Mouse (Mus musculus) cerebellum, adult 8-10 months (tissue): ENCODE data around the gene Gm10282.

Experiments used
- DNase-seq: peaks from one replicate; pipeline ENCODE4 v3.0.0; 2022

Gm10282 gene

DNA sequence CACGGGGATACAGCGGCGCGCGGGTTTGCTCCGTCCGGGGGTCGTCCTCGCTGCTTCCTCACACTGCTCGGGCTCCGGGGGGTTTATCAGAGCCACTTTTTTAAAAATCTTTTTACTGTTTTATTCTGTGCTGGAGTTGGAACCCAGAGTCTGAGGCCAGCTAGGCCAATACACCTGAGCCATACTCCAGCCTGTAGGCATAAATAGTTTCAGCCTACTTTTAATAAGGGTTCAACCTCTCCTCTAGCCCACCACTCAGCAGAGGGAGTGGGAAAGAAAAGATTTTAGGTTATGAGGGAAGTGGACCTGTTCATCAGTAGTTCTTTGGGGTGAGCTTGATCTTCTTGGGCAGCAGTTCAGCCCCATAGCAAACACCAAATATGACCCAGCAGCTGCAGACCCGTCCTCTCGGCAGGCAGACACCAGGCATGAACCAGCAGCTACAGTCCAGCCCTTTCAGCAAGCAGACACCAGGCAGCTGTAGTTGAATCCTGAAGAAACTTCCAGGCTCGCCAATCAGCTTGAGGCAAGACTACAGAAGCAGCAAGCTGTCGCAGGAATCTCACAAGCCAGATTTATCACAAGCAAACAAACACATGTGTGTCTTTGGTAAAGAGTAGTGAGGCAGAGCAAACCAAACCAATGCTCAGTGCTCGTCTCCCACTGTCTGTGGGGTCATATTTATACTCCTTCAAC lies at the start of gene Gm10282:
Gm10282 (minus strand) TSS at position 51 of the 696 bp plus-strand sequence.
- no peak for DNase-seq

DNA sequence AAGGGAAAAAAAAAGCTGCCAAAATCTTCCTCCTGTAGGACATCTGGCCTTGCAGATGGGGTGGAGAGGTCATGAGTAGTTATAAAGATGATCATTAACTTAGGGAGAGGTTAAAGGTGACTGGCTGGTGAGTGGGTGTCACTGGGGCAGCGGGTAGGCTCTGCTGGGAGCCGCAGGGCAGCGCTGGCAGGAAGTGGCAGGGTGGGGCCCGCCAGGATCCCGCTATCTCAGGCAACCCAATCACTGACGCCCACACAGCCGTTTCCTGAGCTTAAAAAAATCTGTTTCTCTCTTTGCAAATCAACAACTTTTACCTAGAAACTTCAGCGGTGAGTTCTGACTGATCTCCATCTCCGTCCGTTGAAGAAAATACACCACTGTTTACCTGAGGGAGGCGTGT lies 49.2 kb upstream of the Gm10282 start:
- no peak for DNase-seq

DNA sequence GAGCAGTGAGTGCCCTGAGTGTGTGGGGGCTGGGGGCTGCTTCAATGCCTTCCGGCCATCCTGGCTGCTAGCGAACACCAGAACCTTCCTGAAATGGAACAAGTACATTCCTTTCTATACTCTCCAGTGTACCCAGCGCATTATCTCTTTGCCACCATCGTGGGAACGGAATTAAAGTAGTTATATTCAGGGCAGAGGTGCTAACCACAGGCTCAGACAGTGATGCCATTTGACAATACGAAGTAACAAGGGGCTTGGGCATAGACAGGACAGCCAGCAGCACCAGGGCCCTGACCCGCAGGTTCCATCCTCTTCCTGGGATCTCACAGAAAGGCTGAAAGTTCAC lies 48.6 kb upstream of the Gm10282 start:
- no peak for DNase-seq

DNA sequence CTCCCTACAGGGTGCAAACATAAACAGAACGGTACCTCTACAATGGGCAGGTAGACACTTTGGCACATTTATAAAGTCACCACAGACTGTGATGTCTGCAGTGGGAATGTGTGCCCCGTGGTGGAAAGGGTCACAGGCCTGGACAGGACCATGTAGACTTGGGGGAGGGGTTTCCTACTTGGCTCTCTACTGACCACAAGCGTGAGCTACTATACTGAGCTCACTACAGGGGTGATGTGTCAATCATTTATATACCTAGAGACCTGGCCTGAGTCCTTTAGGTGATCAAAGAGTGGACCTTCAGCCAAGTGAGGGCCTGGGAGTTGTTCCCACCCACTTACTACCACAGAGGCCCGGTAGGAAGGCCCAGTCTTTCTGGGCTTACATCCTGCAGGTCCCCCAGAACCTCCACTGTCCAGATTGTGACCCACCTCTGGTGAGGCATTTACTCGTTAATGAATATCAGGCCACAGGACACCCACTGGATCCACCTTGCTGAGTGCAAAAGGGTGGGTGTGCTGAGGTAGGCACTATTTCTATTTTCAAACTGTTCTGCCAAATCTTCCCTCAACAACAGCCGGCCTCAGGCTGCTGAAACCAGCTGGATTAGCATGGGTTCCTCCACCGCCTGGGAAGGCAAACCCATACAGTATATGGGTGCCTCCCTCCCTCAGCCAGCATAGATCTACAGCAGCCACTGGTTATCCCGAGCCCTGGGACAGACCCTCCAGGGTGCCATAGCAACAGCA lies 48.1 kb upstream of the Gm10282 start:
- DNase-seq, result no peak

DNA sequence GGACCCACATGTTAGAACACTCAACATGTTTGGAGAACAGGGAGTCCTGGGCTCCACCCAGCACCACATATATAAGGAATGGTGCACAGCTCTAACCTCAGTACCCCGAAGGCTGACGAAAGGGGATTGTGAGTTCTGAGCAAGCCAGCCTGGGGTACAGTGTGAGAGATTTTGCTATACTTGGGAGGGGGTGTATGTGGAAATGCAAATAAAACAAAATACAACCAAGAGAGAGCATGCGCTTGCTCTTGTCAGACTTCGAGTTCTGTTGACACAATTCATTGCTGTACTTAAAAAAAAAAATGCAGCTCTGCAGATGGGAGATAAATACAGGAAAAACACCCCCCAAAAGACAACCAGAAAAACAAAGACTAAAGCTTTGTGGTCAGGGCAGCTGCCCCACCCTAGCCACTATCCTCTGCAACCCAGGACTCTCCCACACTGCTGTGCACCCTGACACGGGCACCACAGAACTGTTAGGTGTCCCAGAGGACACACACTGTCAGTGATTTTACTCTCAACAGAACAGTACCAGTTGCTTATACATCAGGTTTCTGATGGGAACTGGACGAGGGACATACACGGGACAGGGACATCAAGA lies 46.4 kb upstream of the Gm10282 start:
- DNase-seq, result no peak

DNA sequence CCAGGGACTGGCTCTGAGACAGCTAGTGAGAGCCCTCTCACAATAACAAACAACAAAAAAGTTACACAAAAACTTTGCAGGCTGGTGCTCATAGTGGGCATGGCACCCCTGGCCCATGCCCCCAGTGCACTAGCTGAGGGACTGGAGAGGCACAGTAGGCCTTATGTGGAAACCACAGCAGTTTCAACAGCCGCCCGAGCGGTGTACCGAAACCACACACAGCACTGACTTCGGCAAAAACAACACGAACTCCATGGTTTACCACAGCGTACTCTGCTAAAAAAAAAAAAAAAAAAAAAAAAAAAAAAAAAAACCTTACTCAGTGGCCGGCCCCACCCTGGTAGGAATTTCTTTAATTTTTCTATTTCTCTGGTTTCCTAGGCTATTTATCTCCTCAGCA lies 45.7 kb upstream of the Gm10282 start:
- no peak for DNase-seq

DNA sequence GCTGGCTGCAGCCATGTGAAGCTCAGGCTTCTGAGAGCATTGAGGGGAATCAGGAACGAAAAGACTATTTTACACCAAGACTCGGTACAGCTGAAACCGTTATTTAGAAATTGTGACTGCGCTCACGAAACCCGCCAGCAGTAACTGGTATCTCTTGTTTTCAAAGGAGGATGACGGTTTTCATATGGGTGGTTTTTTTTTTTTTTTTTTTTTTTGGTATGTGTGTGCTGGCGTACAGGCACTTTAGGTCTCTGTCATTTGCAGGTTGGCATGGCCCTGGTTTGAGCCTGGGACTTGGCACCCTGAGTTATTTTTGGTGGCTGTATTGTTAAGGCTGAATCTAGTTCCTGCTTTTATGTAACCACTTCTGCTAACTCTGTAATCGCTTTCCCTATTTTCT lies 44.8 kb upstream of the Gm10282 start:
- DNase-seq, result no peak

DNA sequence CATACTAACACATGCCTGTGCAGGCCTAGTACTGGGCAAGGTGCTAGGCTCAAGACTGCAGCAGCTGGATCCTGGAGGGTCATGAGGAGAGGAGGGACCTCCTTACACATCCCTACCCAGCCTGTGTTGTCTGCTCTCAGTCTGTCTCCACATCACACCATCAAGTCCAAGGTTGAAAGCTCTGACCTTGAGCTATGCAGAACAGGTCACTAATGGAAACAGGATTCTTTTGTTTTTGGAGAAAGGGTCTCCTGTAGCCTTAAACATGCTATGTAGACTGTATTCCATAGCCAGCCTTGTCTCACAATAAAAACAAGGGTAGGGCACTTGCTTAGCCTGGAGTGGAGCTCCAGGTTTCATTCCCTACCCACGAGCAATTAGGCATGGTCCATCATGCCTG lies 43.9 kb upstream of the Gm10282 start:
- DNase-seq, result no peak

DNA sequence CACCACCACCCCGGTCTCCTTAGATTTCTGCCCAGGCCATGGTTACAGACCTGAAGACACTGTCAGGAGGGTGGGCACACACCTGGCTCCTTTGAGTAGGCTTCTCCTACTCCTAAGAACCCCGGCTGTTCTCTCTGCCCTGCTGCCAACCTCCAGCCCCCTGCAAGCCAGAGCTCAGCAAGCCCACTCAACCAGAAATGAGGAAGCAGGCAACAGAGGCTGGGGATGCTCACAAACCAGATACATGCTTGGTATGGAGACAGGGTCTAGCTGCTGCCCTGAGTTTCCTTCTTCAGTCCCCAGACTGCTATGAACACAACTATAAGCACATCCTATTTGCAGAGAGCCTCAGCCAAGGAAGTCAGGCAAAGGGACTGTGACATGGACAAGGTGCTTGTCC lies 43.1 kb upstream of the Gm10282 start:
- DNase-seq, result no peak

DNA sequence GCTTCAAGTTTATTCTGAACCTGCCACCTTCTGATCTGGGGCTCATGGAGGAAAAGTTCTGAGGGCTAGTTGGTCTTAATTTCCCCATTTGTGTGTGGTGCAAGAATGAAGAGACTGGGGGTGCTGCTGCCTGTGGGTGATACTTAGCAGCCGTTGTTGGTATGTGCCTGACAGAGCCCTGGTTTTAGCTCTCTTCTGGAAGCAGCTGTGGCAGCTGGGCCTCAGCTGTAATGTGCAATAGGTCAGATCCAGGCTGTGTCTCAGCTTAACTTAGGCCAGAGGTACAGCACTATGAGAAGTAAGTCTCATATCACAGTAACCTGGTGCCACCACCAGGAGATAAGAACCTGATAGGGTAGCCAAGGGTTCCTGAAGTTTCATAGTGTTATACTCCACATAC lies 42.5 kb upstream of the Gm10282 start:
- DNase-seq, result no peak

DNA sequence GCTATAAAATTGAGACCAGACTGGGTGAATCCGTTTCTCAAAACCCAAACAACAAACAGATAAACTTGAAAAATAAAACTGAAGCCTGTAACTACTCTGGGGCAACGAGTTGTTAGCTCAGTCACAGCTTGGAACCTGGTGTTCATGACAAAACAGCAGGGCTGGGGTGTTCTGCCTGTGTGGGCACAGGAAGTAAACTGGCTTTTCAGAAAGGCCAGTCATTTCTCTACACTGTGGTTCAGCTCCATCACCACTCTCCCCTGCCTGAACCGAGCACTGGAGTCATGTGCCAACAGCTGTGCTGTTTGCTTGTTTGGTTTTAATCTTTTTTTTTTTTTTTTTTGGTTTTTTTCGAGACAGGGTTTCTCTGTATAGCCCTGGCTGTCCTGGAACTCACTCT lies 38.7 kb upstream of the Gm10282 start:
- DNase-seq, result no peak

DNA sequence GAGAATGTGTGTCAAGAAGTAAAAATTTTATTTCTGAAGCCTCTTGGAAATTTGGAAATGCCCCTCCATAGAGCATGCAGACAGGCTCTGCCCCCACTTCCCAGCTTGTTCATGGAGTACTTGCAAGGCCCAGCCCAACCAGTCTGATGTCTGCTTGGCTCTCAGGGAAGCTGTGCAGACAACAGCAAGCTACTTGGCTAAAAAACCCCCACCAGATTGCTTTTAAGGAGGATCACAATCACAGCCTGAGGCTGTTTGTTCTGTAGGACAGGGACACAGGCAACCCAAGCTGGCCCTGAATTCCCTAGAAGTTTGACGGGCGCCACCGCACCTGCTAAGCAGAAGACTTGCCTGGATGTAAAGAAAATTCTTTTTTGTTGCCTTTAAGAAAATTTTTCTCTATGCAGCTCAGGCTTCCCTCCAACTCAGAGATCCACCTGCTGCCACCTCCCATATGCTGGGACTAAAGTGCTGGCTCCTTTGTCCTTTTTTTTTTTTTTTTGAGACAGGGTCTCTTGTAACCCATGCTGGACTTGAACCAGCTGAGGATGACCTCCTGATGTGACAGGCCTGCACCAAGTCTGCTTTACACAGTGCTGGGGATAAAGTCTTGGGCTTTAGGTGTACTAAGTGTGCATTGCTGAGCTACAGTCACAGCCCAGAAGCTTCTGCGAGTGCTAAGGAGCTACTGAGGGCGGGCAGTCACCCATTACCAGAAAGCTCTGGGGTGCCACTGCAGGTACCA lies 37.7 kb upstream of the Gm10282 start:
- DNase-seq, result no peak

DNA sequence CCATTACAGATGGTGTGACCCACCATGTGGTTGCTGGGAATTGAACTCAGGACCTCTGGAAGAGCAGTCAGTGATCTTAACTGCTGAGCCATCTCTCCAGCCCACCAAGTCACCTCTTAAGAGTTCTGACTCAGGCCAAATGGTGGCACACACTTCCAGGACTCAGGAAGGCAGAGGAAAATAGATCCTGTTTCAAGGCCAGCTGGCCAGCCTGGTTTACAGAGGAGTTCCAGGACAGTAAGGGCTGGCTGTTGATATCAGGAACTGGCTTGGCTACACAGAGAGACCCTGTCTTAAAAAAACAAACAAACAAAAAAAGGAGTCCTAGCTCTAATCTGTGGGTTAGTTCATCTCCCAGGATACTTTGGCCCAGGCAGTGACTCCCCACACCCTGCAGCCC lies 32.0 kb upstream of the Gm10282 start:
- DNase-seq, result no peak

DNA sequence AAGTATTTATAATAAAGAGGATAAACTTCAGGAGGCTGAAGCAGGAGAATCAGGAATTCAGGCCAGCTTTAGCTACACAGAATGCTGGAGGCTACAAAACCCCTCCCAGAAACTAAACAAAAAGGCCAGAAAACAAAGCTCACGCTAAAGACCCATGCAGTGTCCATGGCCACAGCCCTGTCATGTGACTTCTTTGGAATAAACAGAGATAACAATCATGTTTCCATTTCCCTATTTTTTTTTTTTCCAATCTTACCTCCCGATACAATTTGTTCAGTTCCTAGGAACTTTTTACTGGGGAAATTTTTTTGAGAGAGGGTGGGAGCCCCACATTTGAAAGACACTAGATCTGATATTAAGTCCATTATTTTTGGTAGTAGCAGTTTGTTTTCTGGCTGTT lies 31.2 kb upstream of the Gm10282 start:
- DNase-seq, result no peak

DNA sequence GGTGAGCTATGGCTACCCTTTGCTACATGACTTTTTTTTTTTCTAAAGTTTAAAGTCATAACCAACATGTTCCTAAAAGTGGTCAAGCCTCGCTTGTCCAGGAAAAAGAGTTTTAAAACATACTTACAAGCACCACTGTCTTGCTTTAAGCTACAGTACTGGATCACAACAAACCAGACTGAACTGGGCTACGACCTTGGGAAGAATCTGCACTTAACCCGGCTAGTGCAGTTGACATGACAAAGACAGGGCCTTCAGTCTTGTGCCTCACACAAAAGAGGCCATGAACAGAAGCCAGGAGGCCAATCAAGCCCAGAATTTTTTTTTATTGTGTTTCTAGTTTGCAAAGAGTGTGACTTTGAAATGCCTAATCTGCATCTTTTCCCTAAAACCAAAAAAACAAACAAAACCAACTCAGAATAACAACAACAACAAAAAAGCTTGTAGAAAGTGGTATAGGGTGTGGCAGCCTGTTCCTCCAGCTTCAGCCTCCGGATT lies 29.1 kb upstream of the Gm10282 start:
- no peak for DNase-seq

DNA sequence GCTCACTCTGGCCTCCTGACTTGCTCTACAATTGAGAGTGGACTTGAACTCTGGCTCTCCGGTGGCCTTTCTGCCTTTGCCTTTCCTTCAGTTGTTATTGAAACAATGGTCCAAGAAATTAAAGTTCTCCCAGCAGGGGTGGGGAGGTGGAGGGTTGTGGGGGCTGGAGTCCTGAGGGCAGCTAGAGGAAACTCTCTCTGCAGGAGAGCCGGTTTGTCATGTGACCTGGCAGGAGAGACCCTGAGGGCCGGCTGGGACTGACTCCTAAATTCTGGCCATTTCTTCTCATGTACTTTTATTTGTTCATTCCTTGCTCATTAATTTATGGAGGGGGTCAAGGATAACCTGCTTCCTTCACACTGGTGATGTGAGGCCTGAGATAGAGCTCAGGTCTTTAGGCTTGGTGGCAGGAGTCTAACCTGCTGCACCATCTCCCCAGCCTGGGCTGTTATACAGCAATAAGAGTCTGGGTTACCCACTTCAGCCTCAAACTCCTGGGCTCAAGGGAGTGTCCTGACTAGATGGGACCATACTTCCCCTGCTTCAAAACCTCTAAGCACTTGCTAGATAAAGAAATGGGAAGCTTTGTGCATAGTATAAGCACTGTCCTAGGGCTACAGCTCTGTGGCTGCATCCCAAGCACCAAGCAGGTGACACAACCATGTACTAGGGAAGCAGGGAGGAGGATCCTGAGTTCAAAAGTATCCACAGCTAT lies 28.5 kb upstream of the Gm10282 start:
- DNase-seq, result no peak

DNA sequence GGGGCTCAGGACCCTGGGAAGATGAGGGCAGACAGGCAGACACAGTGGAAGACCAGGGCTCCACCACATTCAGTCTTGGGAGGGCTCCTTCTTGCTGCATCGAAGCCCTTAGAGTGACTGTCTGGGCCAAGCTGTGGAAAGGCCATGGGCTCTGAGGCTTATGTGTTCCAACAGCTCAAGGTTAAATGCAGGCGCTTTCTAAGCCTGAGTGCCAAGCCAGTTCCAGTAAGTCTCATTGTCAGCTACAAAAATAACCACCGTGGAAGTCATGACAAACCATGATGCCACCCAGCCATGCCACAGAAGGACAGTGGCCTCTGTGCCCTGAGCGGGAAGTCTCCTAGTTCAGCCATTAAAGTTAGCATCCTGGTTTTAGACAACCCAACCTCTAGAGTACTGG lies 26.6 kb upstream of the Gm10282 start:
- DNase-seq, result no peak

DNA sequence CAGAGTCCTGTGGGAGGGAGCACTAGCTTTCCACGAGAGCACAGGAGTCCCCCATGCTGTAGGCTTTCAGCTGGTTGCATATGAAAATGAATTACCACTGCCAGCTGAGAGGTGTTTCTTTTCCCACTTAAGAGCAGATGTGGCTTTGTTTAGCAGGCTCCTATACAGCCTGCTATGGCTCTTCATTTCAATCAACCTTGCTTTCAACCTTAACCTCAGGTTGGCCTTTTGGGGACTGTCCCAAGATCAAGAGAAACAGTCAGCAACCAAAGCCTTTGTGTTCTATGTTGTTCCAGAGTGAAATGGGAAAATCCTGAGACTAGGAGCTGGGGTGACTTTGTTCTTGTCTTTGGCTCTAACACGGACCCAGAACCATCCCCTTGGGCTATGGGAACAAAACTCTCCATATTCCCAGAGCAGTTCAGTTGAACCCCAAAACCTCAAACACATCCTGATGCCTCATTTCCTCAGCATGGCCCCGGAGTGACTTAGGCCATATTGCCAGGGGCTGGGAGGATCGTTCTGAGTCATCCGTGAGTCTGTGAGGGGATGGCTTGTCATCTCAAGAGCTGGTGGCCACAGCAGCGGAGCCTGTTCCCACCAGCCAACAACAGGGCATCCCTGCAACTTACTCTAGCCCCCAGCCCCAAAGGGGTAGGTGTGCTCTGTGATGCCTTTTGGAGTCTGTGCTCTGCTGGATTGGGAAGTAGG lies 25.9 kb upstream of the Gm10282 start:
- DNase-seq, result no peak

DNA sequence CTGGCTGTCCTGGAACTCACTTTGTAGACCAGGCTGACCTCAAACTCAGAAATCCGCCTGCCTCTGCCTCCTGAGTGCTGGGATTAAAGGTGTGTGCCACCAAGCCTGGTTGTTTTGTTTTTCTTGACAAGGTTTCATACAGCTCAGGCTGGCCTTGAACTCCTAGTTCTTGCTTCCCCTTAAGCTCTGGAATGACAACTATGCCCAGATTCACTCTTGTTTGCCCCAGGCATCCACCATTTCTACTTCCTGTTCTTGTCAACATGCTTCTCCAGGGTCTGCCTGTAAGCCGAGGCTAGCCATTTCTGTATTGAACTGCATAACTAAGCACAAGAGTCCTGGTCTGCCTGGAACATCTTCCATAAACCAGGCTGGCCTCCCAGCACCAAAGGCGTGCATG lies 24.1 kb upstream of the Gm10282 start:
- no peak for DNase-seq

DNA sequence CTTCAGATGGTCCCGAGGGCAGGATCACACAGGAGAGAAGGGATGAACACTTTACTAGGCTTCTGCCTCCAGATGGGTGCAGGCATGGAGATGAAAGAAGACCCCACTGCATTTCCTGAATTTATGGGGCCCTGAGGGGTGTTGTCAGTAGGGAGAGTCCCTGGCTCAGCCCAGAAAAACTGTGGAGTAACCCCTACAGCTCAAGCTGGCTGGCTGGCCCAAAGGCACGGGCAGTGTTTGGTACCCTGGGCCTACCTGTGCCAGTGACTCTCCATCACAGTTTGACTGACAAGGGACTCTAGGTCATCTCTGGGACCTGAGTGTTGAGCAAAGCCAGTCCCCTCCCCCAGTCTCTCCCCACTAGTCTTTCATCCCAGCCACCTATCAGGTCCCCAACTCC lies 19.6 kb upstream of the Gm10282 start:
- DNase-seq, result no peak

DNA sequence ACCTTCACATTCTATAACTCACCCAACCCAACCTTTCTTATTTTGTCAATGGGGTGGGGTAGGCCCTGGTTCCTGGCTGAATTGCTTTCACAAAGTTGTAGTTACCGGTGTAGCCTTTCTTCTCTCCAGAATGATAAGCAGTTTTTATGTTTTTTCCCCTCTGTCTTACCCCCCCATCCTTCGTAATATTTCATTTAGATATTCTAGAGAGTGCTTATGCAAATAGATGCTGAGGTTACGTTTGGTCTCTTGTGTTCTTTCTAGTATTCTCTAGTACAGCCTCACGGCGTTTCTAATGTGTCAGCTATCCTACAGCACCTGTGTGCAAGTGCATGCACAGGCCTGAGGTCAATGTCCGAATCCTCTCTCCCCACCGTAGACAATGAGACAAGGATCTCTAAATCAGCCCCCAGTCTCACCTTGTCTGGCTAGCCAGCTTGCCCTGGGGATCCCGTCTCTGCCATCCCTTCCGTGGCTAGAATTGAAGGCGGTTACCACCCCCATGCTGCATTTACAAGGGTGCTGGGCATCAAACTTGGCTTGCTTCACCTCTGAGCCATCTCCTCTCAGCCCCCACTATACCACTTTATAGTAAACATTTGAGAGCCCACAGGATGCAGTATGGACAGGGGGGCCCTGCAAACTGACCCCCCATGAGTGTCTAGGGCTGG lies 19.1 kb upstream of the Gm10282 start:
- DNase-seq, result no peak
